Mouse (Mus musculus) liver, postnatal 0 days (tissue): ENCODE measurements around the gene Ppp1r7.

ENCODE experiments used
- CTCF ChIP-seq: sonication (generic); IDR thresholded peaks from 2 replicates; pipeline ENCODE4 v1.5.1; 2016; ENCODE audit warnings: antibody characterized with exemption, low read depth
- EP300 ChIP-seq: IDR thresholded peaks from 2 replicates; pipeline ENCODE4 v1.6.1; 2016; ENCODE audit warnings: antibody characterized with exemption, low read depth, mild to moderate bottlenecking

GRCm38 (mm10) chr1:93347176-93347575 is 4.5 kb downstream of the Ppp1r7 start:
- TF ChIP-seq EP300 (no peak), CTCF (no peak)
